Mouse (Mus musculus): ENCODE data around the gene Arpp21. TPM values are rescaled to one million over a fixed set of nuclear protein-coding genes. Genes with fewer than 3 reads are reported as not detected.
"Not testable (repeated sequence)": the region's sequence is repeated elsewhere in the genome, so short reads cannot be mapped to it uniquely, and the experiment has no call there.

Arpp21 gene
- polyA plus RNA-seq, 1 experiment from 2014 or later = 40.2 TPM

DNA sequence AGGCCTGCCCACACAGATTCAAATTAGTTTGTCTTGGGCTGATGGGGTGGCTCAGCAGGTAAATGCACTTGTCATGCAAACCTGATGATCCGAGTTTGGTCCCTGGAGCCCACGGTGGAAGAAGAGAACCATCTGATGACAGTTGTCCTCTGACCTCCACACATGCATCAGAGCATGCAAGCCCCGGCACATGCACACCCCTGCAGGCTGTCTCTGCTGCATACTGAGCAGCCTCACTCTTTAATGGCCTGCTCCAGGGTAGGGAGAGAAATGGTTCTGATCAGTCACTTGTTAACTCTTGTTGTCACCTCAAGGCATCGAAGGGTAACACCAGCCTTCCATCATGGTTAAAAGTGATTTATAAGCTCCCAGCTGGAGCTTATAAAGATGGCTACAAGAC, 157.3 kb downstream of the Arpp21 start:
- H3K27ac ChIP-seq = no peak overlapping the region
- WGBS = 49% methylated on average over 4 of the region's 4 CpGs
- H3K36me3 ChIP-seq = no peaks in the 10 kb centered on the region
- peaks cover 21% of the 10 kb centered on the region for H3K4me1 ChIP-seq (replicated peaks)
- no peak overlapping the region for H3K4me2 ChIP-seq
- ATAC-seq (ENCODE audit: low FRiP score) = 0 out of 2 replicates have a peak, but pooled peaks have one; percentile 52
- no peaks in the 10 kb centered on the region for H3K27me3 ChIP-seq
- H3K4me3 ChIP-seq = no peak overlapping the region
- H3K9me3 ChIP-seq = no peaks in the 10 kb centered on the region
- H3K9ac ChIP-seq = no peak overlapping the region

DNA sequence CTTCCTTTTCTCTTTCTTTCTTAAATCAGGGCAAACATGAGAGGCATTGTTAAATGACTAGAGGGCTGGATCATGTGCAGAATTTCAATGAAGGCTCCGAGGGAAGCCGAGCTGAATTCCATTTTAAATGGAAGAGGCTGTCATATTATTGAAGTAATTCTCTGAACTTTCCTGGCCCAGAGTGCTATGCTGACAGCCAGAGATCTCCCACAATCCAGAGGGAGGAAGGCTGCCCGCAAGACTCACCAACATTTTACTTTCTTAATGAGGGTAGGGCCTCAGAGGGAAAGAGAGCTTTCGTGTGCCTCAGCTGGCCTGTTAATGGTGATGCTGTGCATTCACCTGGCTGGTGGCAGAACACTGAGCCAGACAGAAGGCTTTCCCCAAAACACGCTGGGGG, 160.5 kb downstream of the Arpp21 start:
- Histone ChIP-seq H3K9me3 (no peaks in the 10 kb centered on the region), H3K4me1 (replicated peaks) (peaks cover 34% of the 10 kb centered on the region), H3K4me2 (no peak overlapping the region), H3K27ac (peak overlapping the region; percentile 81), H3K4me3 (no peak overlapping the region), H3K9ac (no peak overlapping the region), H3K27me3 (no peaks in the 10 kb centered on the region), H3K36me3 (no peaks in the 10 kb centered on the region)
- 27% methylated on average over 5 of the region's 5 CpGs for WGBS
- ATAC-seq (ENCODE audit: low FRiP score) = peak; percentile 52; the same call in 1 of the 2 replicates

DNA sequence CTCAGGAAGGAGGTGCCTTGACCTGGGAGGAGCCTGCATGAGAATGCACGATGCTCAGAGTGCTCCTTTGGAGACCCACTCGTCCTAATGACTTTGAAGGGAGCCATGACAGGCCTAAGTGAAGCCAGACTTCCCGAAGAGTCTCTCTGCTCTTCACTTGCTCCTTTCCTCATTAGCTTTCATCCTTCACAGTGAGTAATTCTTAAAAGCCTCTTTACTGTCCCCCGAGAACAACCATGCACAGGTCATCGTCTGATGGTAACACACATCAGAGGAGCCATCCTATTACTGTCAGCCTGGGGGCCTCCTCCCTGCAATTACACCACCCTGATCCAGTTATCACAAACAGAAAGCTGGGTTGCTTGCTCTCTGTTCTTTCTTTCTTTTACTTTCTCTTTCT, 160.9 kb downstream of the Arpp21 start:
- peak overlapping the region; percentile 81 for H3K27ac ChIP-seq
- no peaks in the 10 kb centered on the region for H3K27me3 ChIP-seq
- H3K4me3 ChIP-seq = no peak overlapping the region
- no peaks in the 10 kb centered on the region for H3K9me3 ChIP-seq
- no peak overlapping the region for H3K9ac ChIP-seq
- peaks cover 35% of the 10 kb centered on the region for H3K4me1 ChIP-seq (replicated peaks)
- WGBS = 15% methylated on average over 5 of the region's 5 CpGs
- H3K36me3 ChIP-seq = no peaks in the 10 kb centered on the region
- peak; percentile 65 for ATAC-seq (ENCODE audit: low FRiP score)
- no peak overlapping the region for H3K4me2 ChIP-seq

DNA sequence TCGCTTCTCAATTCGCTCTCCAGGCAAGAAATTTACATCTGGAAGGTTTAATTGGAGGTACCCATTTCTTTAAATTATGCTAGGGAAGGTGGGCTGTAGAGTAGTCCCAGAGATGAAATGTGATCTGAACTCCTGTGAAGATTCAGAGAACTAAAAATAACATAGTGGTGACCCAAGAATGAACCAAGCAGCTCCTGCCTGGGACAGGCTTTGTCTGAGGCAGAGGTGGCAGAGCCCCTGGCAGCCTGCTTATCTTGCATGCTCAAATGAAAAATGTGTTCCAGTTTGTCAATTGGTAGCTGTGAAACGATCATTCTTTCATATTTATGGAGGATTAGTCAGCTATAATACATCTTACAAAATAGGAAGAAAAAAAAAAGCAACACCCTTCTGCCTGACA, 164.4 kb downstream of the Arpp21 start:
- H3K4me3 ChIP-seq = no peak overlapping the region
- peaks cover 32% of the 10 kb centered on the region for H3K4me1 ChIP-seq (replicated peaks)
- no peak overlapping the region for H3K4me2 ChIP-seq
- no peaks in the 10 kb centered on the region for H3K9me3 ChIP-seq
- H3K27me3 ChIP-seq = no peaks in the 10 kb centered on the region
- no peak overlapping the region for H3K9ac ChIP-seq
- H3K27ac ChIP-seq = peak overlapping the region; percentile 73
- WGBS = 31% methylated on average over 3 of the region's 3 CpGs
- no peak for ATAC-seq (ENCODE audit: low FRiP score)
- no peaks in the 10 kb centered on the region for H3K36me3 ChIP-seq

DNA sequence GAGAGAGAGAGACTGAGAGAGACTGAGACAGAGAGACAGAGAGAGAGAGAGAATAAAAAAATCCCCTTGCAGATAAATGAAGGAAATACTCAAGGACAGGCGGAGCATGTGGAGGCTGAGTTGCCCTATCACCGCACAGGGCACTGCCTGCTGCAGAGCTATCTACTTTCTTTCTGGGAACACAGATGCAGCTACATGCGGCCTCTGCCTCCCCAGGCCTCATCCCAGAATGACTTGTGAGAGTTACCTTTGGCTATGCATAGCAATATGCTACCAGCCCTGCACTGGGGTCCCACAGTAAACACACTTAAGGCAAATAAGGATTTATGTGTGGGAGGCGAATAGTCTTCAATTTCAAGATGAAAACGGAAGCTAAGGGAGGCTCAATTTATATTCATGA, 164.8 kb downstream of the Arpp21 start:
- 41% methylated on average over 5 of the region's 5 CpGs for WGBS
- Histone ChIP-seq H3K4me3 (no peak overlapping the region), H3K4me1 (replicated peaks) (peaks cover 32% of the 10 kb centered on the region), H3K9ac (no peak overlapping the region), H3K9me3 (no peaks in the 10 kb centered on the region), H3K4me2 (no peak overlapping the region), H3K36me3 (peaks cover under 1% of the 10 kb centered on the region; the same call in 1 of the 2 replicates), H3K27me3 (no peaks in the 10 kb centered on the region), H3K27ac (peak overlapping the region; percentile 73)
- ATAC-seq (ENCODE audit: low FRiP score) = peak; percentile 40; the same call in 1 of the 2 replicates

DNA sequence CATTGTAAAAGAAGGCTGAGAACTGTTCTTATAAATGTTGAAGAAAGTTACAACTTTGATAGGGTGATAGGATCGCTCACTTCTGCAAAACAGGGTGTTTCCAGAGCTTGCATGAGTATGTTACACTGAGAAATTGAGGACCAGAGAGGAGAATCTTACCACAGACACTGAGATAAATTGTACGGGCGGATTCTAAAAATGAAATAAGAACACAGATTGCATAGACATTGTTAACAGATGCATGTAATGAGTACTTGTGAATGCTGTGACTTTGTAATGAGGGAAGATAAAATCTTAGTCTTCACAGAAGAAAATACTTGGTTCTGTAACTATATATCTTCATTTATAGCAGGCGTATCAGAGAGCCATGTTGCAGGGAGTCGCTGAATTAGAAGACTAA, 167.5 kb downstream of the Arpp21 start:
- H3K9ac ChIP-seq = no peak overlapping the region
- H3K36me3 ChIP-seq = peaks cover 7% of the 10 kb centered on the region; the same call in 1 of the 2 replicates
- H3K9me3 ChIP-seq = no peaks in the 10 kb centered on the region
- H3K27ac ChIP-seq = no peak overlapping the region
- no peak overlapping the region for H3K4me3 ChIP-seq
- 91% methylated on average over 5 of the region's 5 CpGs for WGBS
- peaks cover 14% of the 10 kb centered on the region for H3K4me1 ChIP-seq (replicated peaks)
- H3K27me3 ChIP-seq = no peaks in the 10 kb centered on the region
- ATAC-seq (ENCODE audit: low FRiP score) = no peak
- no peak overlapping the region for H3K4me2 ChIP-seq

DNA sequence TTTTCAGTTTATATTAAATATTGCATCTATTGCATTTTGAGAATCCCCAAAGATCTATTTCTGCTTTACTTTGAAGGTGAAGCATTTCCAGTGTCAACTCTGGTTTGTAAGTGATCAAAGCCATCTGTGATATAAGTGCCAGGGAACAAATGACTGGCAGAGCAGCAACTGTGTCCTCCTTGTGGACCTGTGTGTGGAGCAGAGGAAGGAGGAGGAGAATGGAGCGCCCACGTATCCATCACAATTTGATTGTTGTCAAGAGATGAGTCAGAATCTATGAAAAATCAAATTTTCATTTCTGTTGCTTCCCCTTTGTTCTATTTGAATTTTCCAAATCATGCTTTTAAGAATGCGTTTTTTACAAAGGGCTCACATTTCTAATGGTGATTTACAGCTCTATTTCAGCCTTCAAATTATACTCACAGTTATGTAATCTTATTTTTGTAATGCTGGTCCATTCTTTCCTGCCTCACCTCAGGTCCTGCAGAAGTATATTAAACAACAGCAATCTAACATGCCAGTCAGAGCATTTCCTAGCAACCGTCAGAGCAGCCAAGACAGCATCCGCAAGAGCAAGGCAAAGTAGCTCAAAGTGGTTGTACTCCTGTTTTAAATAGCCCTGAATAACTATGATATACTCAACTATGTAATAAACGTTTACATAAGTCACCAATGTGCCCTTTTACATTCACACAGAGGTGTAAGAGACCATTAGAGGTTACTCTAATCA, 174.9 kb downstream of the Arpp21 start:
- no peak for ATAC-seq (ENCODE audit: low FRiP score)
- Histone ChIP-seq H3K4me2 (no peak overlapping the region), H3K4me1 (replicated peaks) (peaks cover 4% of the 10 kb centered on the region; the same call in 1 of the 2 replicates), H3K27me3 (no peaks in the 10 kb centered on the region), H3K27ac (0 out of 2 replicates have a peak overlapping the region, but pooled peaks have one; percentile 32), H3K4me3 (no peak overlapping the region), H3K9ac (no peak overlapping the region), H3K36me3 (peaks cover 5% of the 10 kb centered on the region; the same call in 1 of the 2 replicates), H3K9me3 (no peaks in the 10 kb centered on the region)
- WGBS = 63% methylated on average over 6 of the region's 6 CpGs

DNA sequence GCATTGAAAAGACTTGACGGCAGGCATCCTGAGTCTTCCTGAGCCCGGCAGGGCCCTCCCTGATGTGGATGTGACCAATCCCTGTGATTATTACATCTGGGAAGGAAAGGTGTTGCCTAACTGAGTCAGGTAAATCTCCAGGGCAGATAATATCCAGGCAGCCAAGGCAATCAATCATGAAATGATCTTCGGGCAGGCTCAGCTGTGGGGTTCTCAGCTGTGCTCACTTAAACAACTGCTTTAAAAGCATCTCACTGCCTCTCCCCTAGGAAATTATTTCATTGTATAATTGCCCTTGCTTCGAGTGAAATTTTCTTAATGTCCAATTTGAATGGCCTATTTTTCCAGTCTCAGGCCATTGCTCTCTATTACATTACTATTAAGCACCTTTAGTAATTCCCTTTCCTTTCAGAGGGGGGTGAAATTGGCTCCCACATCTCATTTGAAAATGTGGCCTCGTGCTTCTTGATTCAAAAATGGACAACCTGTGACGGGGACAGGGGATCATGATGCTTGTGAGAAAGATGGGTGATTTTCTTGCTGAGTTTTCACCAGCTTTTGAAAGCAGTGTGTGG, 180.8 kb downstream of the Arpp21 start:
- Histone ChIP-seq H3K4me2 (no peak overlapping the region), H3K4me1 (replicated peaks) (peaks cover 20% of the 10 kb centered on the region), H3K9ac (no peak overlapping the region), H3K27ac (peak overlapping the region; percentile 79), H3K36me3 (no peaks in the 10 kb centered on the region), H3K4me3 (no peak overlapping the region), H3K9me3 (no peaks in the 10 kb centered on the region), H3K27me3 (no peaks in the 10 kb centered on the region)
- 42% methylated on average over 6 of the region's 6 CpGs for WGBS
- 0 out of 2 replicates have a peak, but pooled peaks have one; percentile 57 for ATAC-seq (ENCODE audit: low FRiP score)

DNA sequence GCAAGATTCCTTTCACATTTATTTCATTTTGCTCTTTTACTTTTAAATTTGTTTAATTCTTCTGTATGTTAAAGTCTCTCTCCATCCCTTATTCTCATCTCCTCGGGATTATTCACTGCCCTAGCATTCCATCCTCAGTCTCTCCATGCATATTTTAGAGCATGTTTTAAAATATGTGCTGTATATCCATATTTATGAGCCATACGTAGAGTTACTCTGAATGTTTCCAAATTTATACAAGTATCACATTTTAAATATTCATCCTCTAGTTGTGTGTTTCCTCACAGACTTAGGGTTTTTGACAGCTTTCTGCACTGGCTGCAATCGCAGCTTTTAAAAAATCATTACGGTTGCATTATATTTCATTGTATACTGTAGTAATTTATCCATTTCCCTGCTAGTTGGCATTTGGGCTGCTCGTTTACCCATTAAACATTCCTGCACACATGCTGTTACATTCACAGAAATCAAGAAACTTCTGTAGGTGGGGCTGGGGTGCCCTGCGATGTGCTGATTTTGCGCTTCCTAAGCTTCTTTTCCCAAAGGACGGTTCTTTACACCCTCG, 187.8 kb downstream of the Arpp21 start:
- Histone ChIP-seq H3K27ac (no peak overlapping the region), H3K36me3 (no peaks in the 10 kb centered on the region), H3K4me1 (replicated peaks) (no peaks in the 10 kb centered on the region), H3K27me3 (no peaks in the 10 kb centered on the region), H3K4me2 (no peak overlapping the region), H3K9ac (no peak overlapping the region), H3K9me3 (no peaks in the 10 kb centered on the region), H3K4me3 (no peak overlapping the region)
- ATAC-seq (ENCODE audit: low FRiP score) = no peak
- WGBS = 88% methylated on average over 9 of the region's 9 CpGs

DNA sequence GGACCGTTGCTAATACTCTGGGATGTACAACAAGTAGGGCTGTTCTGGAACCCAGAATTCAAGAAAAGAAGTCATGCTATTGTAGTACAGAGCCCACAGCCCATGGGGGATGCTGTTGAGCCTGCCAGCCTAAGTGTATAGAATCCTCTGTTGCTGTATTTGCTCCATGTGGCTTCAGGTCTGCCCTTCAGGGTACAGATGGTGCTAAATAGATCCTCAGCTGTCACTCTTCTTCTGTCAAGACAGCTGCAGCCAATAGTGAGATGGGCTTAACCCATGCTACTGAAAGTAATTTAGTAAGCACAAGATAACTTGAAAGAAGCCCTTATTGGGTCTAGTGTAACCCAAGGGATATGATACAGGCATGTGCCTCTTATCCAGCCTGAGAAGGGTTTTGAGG, 195.2 kb downstream of the Arpp21 start:
- 88% methylated on average over 1 of the region's 1 CpGs for WGBS
- H3K27me3 ChIP-seq = no peaks in the 10 kb centered on the region

DNA sequence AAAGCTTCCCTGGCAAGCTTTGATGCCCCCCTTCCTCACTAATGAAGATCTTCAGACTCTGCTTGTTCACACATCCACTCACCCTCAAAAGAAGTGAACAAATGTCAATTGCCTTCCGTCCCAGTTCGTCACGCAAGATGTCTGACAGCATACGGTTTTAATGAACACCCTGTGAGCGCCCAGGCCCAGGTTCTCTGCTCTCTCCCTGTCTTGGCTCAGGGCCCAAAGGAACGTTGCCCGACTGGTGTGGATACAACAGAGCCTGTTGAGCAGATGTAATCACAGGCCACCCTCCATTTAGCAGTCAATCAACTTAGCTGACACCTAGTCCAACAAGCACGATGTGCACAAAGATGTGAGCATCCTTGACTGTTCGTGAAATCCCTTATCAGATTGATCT, 198.0 kb downstream of the Arpp21 start:
- Histone ChIP-seq H3K4me3 (no peak overlapping the region), H3K27ac (no peak overlapping the region), H3K9ac (no peak overlapping the region), H3K4me1 (replicated peaks) (no peaks in the 10 kb centered on the region), H3K27me3 (no peaks in the 10 kb centered on the region), H3K9me3 (no peaks in the 10 kb centered on the region), H3K36me3 (no peaks in the 10 kb centered on the region), H3K4me2 (no peak overlapping the region)
- WGBS = 36% methylated on average over 9 of the region's 9 CpGs
- ATAC-seq (ENCODE audit: low FRiP score) = no peak

More for the DNA sequence above, 195.2 kb downstream of the Arpp21 start:
- Histone ChIP-seq H3K36me3 (no peaks in the 10 kb centered on the region), H3K4me3 (no peak overlapping the region), H3K9me3 (no peaks in the 10 kb centered on the region), H3K9ac (no peak overlapping the region), H3K4me1 (replicated peaks) (no peaks in the 10 kb centered on the region), H3K4me2 (no peak overlapping the region), H3K27ac (no peak overlapping the region)
- ATAC-seq (ENCODE audit: low FRiP score) = no peak

DNA sequence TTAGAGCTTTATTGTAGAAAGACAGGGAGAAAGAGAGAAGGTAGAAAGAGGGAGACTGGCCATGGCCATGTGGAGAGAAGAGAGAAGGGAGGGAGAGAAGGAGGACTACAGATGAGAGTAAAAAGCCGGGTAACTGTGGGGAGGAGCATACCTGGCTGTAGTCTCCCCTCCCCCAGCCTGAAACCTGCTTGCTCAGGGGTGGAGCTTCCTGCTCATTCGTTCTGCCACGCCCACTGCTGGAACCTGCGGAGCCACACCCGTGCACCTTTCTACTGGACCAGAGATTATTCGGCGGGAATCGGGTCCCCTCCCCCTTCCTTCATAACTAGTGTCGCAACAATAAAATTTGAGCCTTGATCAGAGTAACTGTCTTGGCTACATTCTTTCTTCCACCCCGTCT, 201.9 kb downstream of the Arpp21 start:
- H3K27ac ChIP-seq; H3K4me2 ChIP-seq; ATAC-seq (ENCODE audit: low FRiP score); H3K4me1 ChIP-seq (replicated peaks); H3K9ac ChIP-seq; H3K36me3 ChIP-seq; H3K27me3 ChIP-seq; H3K4me3 ChIP-seq; H3K9me3 ChIP-seq: not testable (repeated sequence)
- WGBS = 43% methylated on average over 3 of the region's 10 CpGs
